Mouse (Mus musculus) embryonic facial prominence, embryonic 10.5 days (tissue): ENCODE measurements around the gene Trrap. TPM values are rescaled to one million over a fixed set of nuclear protein-coding genes. Genes with fewer than 3 reads are reported as not detected.

Experiments
- DNase-seq: peaks from one replicate; pipeline ENCODE4 v3.0.0-alpha.2; 2017; ENCODE audit warnings: low spot score
- H3K27ac ChIP-seq: fragments of 300-500 bp; sonication (generic); replicated peaks from 2 replicates; pipeline ENCODE4 v1.5.1; 2016; ENCODE audit warnings: mild to moderate bottlenecking
- H3K27me3 ChIP-seq: fragments of 300-500 bp; sonication (generic); replicated peaks from 2 replicates; pipeline ENCODE4 v1.6.1; 2016; ENCODE audit warnings: low read depth, mild to moderate bottlenecking; ENCODE audit not compliant: poor library complexity, severe bottlenecking
- H3K36me3 ChIP-seq: fragments of 300-500 bp; sonication (generic); replicated peaks from 2 replicates; pipeline ENCODE4 v1.6.1; 2016; ENCODE audit warnings: mild to moderate bottlenecking, moderate library complexity
- H3K4me1 ChIP-seq: fragments of 300-500 bp; sonication (generic); 2 replicates; pipeline ENCODE4 v1.6.1; 2016
- H3K4me3 ChIP-seq: fragments of 300-500 bp; sonication (generic); 2 replicates; pipeline ENCODE4 v1.5.1; 2016; ENCODE audit warnings: mild to moderate bottlenecking, moderate library complexity
- H3K9me3 ChIP-seq: fragments of 300-500 bp; sonication (generic); 2 replicates; pipeline ENCODE4 v1.6.1; 2016; ENCODE audit warnings: mild to moderate bottlenecking
- WGBS: fragments of 180-500 bp; shearing (Covaris S2); methylation state at CpG from one replicate; pipeline ENCODE4 v1.1.7; 2016; 5-methylcytosine and 5-hydroxymethylcytosine counted together
- polyA plus RNA-seq: library from polyadenylated mRNA; unstranded; fragments of >200 nt; fragmentation: Nextera tagmentation; extraction: Ambion mirVana; gene quantifications from 2 replicates; pipeline ENCODE4 v1.2.1, GENCODE M21; 2016

Trrap gene
- polyA plus RNA-seq, 1 experiment from 2014 or later, result 85.2 TPM

DNA sequence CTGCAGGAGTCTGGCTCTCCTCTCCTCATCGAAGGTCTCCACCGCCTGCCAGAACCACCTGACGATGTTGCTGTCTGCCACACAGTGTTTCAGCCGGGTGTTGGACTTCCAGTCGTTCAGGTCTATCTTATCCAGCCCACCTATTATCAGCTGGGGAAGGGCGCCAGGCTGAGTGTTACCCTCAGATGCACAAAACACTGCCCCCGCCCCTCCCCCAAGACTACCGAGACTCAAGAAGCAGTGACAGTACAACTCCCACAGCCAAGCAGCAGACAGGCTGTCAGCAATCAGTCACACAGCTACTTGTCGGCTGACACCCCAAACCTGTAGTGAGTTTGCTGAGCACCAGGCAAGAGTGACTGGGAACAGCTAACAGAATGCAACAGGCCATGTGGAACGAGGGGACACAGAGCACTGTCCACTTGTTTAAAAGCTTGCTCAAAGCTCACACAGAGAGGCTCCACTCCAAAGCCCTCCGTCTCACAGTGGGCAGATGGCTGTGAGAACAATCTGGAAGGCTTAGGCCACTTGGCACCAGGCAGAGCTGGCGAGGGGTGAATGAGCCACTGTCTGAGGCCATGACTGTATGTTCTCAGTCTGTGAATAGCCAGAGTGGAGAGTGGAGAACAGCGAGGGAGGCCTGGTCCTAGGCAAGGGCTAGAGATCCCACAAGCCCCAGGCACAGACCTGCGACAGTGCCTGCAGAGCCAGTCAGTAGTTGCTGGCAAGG lies 114.3 kb downstream of the Trrap start:
- DNase-seq, result no peak
- Histone ChIP-seq H3K36me3 (peaks cover 100% of the 10 kb centered on the region), H3K9me3 (no peaks in the 10 kb centered on the region), H3K4me3 (no peak overlapping the region), H3K27ac (no peak overlapping the region), H3K4me1 (no peaks in the 10 kb centered on the region), H3K27me3 (no peaks in the 10 kb centered on the region)
- WGBS, result 91% methylated on average over 14 of the region's 14 CpGs

DNA sequence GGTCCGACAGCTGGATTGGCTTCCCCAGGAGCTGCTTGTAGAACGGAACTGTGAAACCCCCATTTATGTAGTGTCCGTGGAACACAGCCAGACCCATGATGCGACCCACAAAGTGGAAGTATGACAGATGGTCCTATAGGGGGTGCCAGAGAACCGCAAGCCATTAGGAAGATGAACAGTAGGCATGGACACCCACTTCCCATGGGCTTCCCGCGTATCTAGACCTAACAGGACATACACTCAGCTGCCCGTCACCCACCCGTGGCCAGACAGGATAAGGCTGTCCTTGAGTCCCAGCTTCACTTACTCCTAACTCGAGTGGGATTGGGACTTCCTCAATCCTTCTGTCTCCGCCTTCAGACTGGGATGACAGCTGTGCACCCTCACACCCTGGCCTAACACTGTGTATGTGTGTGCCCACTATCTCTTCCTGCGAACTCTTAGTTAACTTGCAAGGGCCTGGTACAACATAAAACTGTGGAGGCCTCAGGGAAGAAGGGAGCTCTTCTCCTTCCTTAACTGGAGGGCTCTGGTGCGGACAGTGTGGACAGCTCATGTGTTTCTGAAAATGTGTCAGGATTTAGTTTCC lies 117.2 kb downstream of the Trrap start:
- peaks cover 100% of the 10 kb centered on the region for H3K36me3 ChIP-seq
- peaks cover 6% of the 10 kb centered on the region; the same call in 1 of the 2 replicates for H3K9me3 ChIP-seq
- DNase-seq, result no peak
- no peaks in the 10 kb centered on the region for H3K4me1 ChIP-seq
- no peak overlapping the region for H3K27ac ChIP-seq
- H3K27me3 ChIP-seq, result no peaks in the 10 kb centered on the region
- 85% methylated on average over 13 of the region's 13 CpGs for WGBS
- H3K4me3 ChIP-seq, result no peak overlapping the region

DNA sequence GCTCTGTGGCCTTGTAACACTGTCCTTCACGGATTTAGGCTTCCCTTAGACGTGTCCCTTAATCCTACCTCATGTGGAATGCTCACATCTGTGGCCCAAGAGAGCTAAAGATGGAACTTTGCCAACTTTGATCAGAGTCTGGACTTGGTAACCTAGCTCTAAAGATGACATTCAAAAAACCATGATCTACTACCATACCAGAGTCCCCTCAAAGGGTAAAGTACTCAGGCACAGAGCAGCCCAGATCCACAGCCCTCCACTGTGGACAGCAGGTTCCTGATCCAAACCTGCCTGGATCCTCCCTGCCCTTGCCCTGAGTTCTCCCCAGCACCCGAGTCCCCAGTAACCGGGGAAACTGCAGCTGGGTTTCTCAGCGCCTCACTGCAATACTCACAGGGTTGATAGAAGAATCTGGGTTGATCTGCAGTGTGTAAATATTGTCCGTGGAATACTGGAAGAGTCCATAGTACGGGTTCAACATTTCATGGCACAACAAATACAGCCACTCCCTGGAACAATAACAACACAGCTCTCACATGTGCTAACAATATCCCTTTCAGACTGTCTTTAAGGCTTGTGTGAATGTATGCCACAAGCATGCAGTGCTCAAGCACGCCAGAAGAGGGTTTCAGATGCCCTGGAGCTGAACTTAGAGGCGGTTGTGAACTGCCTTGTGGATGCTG lies 118.6 kb downstream of the Trrap start:
- Histone ChIP-seq H3K9me3 (peaks cover 6% of the 10 kb centered on the region; the same call in 1 of the 2 replicates), H3K4me3 (no peak overlapping the region), H3K27me3 (no peaks in the 10 kb centered on the region), H3K4me1 (no peaks in the 10 kb centered on the region), H3K27ac (no peak overlapping the region), H3K36me3 (peaks cover 100% of the 10 kb centered on the region)
- no peak for DNase-seq
- WGBS, result 91% methylated on average over 9 of the region's 9 CpGs

GRCm38 (mm10) chr5:144891276-144891675 lies 123.7 kb downstream of the Trrap start:
- H3K27ac ChIP-seq, result no peak overlapping the region
- H3K9me3 ChIP-seq, result peaks cover 6% of the 10 kb centered on the region; the same call in 1 of the 2 replicates
- peaks cover 100% of the 10 kb centered on the region for H3K36me3 ChIP-seq
- no peak for DNase-seq
- H3K27me3 ChIP-seq, result no peaks in the 10 kb centered on the region
- no peak overlapping the region for H3K4me3 ChIP-seq
- WGBS, result 91% methylated on average over 11 of the region's 11 CpGs
- H3K4me1 ChIP-seq, result no peaks in the 10 kb centered on the region

- DNase-seq, result peak; percentile 30
- no peaks in the 10 kb centered on the region for H3K27me3 ChIP-seq
- WGBS, result 39% methylated on average over 7 of the region's 7 CpGs
- H3K4me3 ChIP-seq, result no peak overlapping the region
- peaks cover 37% of the 10 kb centered on the region for H3K4me1 ChIP-seq
- H3K36me3 ChIP-seq, result peaks cover 76% of the 10 kb centered on the region
- no peaks in the 10 kb centered on the region for H3K9me3 ChIP-seq
- H3K27ac ChIP-seq, result peak overlapping the region; percentile 57; the same call in 1 of the 2 replicates
Observed at GRCm38 (mm10) chr5:144897881-144898280, 130.3 kb downstream of the Trrap start.

- Histone ChIP-seq H3K27me3 (no peaks in the 10 kb centered on the region), H3K27ac (no peak overlapping the region; the same call in 1 of the 2 replicates), H3K4me3 (no peak overlapping the region), H3K36me3 (peaks cover 70% of the 10 kb centered on the region), H3K9me3 (no peaks in the 10 kb centered on the region), H3K4me1 (peaks cover 37% of the 10 kb centered on the region)
- WGBS, result 37% methylated on average over 7 of the region's 7 CpGs
- no peak for DNase-seq
Observed at GRCm38 (mm10) chr5:144898448-144899052, 131.0 kb downstream of the Trrap start.

DNA sequence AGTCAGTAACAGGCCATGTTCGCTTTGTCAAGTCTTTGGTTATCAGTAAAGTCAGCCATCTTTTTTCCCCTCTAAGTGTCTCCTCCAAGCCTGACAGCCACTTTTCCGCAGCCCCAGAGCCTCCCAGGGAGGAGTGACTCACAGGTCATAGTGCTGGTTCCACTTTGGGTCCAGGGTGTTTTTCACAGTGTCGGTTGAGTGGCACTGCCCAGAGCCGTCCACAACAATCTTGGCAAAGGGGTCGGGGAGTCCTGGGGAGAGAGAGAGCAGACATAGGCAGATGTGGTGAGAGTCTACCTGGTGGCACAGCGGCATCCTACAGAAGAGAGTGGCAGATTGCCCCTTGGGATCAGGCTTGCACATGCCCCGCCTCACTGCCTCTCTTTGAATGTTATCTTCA lies 133.5 kb downstream of the Trrap start:
- Histone ChIP-seq H3K4me1 (peaks cover 52% of the 10 kb centered on the region), H3K9me3 (no peaks in the 10 kb centered on the region), H3K36me3 (peaks cover 45% of the 10 kb centered on the region), H3K4me3 (no peak overlapping the region), H3K27me3 (no peaks in the 10 kb centered on the region), H3K27ac (no peak overlapping the region)
- no peak for DNase-seq
- WGBS, result 88% methylated on average over 7 of the region's 7 CpGs

GRCm38 (mm10) chr5:144901791-144902190 lies 134.3 kb downstream of the Trrap start:
- H3K4me1 ChIP-seq, result peaks cover 52% of the 10 kb centered on the region
- H3K36me3 ChIP-seq, result peaks cover 37% of the 10 kb centered on the region
- H3K27ac ChIP-seq, result peak overlapping the region; percentile 8; the same call in 1 of the 2 replicates
- no peak overlapping the region for H3K4me3 ChIP-seq
- 71% methylated on average over 10 of the region's 10 CpGs for WGBS
- H3K27me3 ChIP-seq, result no peaks in the 10 kb centered on the region
- H3K9me3 ChIP-seq, result no peaks in the 10 kb centered on the region
- DNase-seq, result no peak

- peaks cover 33% of the 10 kb centered on the region for H3K4me1 ChIP-seq
- no peak overlapping the region for H3K4me3 ChIP-seq
- peaks cover 18% of the 10 kb centered on the region for H3K36me3 ChIP-seq
- WGBS, result 71% methylated on average over 12 of the region's 12 CpGs
- H3K27ac ChIP-seq, result no peak overlapping the region
- no peaks in the 10 kb centered on the region for H3K27me3 ChIP-seq
- DNase-seq, result no peak
- peaks cover 5% of the 10 kb centered on the region; the same call in 1 of the 2 replicates for H3K9me3 ChIP-seq
Observed at GRCm38 (mm10) chr5:144904356-144905134, 137.0 kb downstream of the Trrap start.

DNA sequence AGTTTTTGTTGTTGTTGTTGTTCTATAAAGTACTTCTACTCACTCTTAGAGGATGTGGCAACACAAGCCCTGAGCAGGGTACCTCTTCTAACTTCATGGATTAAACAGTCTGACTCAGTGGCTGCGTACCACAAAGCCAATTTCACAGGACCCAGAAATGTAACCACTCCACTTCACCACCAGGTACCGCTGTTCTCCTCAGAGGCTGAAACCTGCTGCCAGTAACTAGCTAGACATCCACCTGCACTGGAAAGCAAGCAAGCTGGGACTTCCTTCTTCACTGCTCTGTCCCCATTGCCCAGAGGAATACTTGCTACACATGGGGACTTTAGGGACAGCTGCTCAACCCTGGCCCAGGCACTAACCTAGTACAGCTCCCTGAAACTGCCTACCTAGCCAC lies 140.1 kb downstream of the Trrap start:
- DNase-seq, result no peak
- Histone ChIP-seq H3K27ac (no peak overlapping the region), H3K27me3 (no peaks in the 10 kb centered on the region), H3K4me3 (no peak overlapping the region), H3K36me3 (no peaks in the 10 kb centered on the region), H3K4me1 (peaks cover 38% of the 10 kb centered on the region), H3K9me3 (peaks cover 5% of the 10 kb centered on the region; the same call in 1 of the 2 replicates)
- WGBS, result 70% methylated on average over 2 of the region's 2 CpGs
